Mouse (Mus musculus): ENCODE data around the gene Alg10b.

The Alg10b gene

DNA sequence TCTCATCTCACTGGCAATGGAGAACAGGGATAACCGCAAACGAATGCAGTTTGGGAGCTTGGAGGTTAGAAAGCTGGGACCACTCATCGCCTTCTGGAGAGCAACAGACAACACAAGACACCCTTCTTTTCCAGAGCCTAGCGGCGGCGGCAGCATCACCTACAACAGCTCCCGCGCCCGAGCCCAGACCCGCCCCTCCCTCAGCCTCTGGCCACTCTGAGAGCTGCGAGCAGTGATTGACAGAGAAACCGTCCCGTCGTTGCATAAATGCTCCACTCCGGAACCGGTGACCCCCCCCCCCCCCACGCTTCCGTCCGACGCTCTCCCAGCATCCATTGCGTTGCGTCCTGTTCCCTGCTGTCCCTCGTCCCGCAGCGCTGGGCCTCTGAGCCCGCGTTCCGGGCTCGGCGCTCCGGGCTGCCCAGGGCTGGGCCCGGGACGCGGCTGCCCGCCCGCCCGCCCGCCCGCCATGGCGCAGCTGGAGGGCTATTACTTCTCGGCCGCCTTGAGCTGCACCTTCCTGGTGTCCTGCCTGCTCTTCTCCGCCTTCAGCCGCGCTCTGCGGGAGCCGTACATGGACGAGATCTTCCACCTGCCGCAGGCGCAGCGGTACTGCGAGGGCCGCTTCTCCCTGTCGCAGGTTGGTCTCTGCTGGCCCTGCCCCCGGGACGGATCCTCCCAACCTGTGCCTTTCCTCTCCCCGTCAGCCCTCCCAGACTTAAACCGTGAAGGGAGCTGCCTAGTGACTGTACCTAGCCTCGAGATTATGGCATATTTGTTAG lies at the start of gene Alg10b:
Gene Alg10b (plus strand): TSS at position 343 of the 782 bp plus-strand sequence.
- DNase-seq: peak; percentile 99

DNA sequence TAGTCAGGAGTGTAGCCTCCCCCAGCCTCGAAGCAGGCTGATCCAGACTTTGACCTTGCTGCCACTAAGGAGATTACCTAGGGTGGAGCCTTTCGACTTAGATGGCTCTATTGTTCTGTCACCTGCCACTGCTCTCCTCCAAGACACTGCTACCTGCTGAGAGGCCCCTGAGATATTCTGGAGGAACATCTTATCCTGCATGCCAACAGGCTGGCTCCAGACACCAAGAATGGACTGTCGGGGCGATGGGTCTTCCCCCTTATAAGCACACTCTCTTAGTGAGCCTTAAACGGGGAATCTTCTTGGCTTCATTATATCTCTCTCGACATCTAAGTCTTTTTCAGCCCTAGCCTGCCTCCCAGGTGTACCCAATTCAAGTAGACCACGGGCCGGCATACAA lies 41.0 kb upstream of the Alg10b start:
- peak; percentile 34 for DNase-seq

DNA sequence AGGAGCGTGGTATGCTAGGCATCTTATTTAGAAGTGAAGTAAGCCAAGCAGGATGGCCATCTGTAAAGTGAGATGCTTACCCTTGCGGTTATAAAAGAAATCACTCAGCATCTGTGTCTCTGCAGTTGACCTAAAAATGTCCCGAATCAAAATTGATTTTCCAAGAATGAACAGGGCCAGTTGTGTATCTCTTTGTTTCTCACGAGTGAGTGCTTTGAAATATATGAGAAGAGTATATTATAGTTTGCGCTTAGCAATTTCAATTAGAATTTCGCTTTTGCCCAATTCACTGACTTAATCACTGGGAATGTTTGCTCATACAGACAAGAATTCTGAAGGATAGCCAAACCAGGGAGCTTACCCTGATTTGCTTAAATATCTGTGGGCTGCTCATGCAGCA lies 40.6 kb upstream of the Alg10b start:
- no peak for DNase-seq

DNA sequence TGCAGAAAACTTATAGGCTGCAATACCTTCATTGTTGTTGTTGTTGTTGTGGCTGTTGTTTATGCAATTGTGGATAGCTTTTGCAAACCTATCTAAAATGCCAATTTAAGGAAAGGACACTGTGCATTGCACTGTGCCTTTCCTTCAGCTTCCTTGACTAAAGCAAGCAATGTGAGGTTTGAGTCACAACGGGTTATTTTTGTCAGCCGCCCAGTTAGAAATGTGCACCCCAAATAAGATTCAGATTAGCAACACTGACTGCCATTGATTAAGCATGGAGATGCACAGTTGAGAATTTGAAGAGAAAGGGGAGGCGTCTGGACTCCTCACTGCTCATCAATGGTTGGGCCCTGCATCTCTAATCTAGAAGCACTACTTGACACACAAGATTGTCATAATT lies 39.4 kb upstream of the Alg10b start:
- DNase-seq: no peak

DNA sequence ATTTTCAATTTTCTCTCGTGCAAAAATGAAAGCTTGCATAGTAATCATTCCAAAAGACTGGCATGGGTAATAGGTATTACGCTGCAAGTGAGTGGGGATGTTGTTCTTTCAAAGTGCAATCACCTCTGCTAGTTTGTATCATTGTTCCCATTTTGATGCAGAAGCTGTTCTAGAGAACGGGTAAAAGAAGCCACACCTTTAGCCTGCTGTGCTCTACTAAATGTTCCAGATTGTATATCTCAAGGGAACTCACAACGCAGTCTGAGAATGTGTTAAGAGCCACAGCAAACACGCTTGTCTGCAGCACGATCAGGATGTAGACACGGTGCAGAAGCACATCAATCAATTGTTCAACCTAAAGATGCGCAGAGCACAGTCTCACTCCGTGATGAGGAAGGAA lies 34.6 kb upstream of the Alg10b start:
- no peak for DNase-seq

DNA sequence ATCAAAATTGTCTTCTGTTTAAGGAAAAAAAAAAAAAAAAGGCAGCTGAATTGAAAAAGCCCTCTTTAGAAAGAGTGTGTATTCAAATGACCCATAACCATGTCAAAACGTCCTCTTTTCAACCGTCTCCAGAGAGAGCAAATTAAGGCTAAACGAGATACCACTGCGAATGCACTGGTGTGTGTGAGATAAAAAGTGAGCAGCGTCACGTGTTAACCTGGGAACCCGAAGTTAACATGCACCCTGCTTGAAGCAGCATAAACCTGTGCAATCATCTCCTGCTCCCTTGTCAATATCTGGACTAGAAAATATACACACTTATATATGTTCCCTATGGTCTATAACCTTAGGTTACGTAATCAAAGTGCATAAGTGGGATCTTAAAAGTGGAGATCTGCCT lies 10.2 kb upstream of the Alg10b start:
- DNase-seq: peak; percentile 60

DNA sequence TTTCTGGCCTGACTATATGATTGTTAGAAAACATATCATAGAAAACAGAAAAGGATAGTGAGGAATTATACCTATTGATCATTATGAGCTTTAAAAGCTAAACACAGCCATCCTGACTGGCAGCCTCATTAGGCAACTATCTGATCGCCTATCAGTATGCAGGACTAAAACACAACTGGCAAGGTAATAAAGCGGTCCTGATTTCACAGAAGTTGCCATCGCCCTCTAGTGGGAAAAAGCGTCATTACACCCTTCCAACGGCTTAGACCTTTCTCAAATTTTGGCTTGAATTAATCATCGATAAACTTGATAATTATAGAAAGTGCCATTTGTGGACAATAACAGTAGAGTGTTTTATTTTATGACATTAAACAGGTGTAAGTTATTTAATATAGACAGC lies 9.2 kb upstream of the Alg10b start:
- DNase-seq: peak; percentile 50

DNA sequence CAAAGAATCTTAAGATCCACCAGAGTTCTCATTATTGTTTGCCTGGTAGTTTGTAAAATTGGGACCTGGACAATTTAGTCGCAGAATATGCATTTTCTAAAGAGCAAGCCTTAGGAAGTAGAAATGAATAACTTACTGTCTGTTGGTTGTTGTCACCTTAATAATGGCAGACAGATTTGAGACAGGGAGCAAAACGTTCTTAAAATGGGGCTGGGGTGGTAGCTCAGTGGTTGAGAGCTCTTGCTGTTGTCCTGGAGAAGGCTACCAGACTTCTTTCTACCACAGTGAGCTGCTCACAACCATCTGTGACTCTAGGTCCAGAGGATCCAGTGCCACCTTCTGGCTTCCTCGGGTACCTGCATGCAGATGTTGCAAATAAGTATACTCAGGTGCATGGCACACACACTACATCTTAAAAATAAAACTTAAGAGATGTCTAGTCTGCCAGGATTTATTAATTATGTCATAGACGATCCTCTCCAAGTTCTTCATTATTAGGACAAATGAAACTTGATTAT lies 1.0 kb downstream of the Alg10b start:
- DNase-seq: peak; percentile 59

DNA sequence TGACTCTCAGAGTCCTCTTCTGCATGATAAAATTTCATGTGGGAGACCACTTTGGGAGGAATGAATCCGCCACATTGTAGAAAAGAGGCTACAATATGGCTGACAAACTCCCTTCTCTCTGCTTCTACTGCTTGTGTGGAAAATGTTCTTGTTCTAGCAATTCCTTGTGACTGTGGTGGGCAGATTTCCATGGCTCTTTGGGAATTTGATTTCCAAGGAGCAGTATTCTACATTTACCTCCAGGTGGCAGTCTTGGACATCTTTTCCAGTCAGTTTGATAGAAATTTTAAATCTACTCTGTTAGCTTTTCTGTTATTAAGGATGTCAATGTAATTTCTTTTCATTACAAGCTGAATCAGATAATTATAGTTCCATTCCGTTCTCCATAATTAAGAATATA lies 13.5 kb downstream of the Alg10b start:
- no peak for DNase-seq

DNA sequence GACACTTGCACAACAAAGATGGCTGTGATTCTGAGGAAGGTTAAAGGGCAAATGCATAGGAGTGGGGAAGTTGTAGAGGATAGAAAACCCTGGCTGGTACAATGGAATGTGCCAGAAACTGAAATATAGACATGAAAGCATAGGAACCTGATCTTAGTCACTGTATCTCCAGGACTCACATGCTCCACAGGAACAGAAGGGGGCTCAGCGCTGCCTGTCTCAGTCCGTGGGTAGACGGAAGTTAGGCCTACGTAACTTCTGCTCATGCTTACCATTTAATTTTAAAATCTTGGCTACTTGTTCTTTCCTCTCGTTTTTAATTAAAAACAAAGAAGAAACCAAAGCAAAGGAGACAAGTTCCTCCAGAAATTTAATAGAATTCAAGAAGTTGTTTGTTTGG lies 20.0 kb downstream of the Alg10b start:
- no peak for DNase-seq

DNA sequence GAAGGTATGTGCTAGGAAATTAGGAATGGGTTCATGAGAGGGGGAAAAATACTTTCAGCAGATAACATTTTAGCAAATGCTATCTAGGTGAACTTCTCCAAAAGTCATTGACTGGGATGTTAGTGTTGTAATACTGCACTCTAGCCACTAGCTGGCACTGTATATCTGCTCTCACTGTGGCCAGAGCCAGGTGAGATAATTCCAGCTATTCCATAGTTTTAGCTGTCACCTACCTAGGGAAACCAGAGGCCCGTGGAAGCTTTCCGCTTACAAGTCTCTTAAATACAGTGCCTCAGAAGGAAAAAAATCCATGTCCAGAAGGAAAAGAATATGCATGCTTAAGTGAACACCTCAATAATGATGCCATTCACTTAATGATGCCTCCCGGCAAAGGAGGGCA lies 25.6 kb downstream of the Alg10b start:
- no peak for DNase-seq

DNA sequence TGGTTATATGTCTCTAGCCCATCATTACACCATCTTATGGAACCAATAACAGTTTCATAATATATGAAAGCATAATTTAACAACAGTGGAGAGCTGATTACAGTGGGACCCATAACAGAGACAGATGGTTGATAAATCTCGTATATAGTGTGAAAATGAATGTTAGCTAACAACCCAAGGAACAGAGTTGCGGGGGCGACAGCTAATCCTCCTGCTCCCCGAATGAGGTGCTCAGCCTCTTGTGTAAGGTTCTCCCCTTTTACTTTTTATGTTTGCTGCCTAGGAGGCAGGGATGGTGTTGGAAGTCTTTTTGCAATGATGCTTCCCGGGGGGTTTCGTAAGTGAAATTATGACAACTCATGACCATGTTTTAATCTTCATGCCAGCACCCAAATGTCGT lies 58.8 kb downstream of the Alg10b start:
- DNase-seq: no peak
